ENCODE assay signal across 8 mouse cellular contexts in genomic region chr11:106013556-106014225, GRCm38 (mm10). TPM values are rescaled to one million over a fixed set of nuclear protein-coding genes. Genes with fewer than 3 reads are reported as not detected.
DNase-seq lines count a peak whose midpoint lies in the region.

No protein-coding gene starts in this region.

- intact Hi-C loops in left cerebral cortex, postnatal 4 days (cut with DNase I) = no loop called here

- peak; percentile 40 to 51 for DNase-seq in cerebellum, adult 18-20 months
- DNase-seq in cerebellum, adult 11-12 months = no peak
- peak; percentile 58 for DNase-seq in layer of hippocampus, adult 11-12 months (ENCODE audit: low spot score)
- no peak for DNase-seq in layer of hippocampus, adult 9-10 months (ENCODE audit: low spot score)
- DNase-seq in cerebellum, postnatal 10 days = peak; percentile 92 to 93
- peak; percentile 90 for DNase-seq in left cerebral cortex, postnatal 4 days
- DNase-seq in thymus, postnatal 25 days = no peak
- DNase-seq in liver = no peak

RNA-seq across cellular contexts. Expression of gene Kcnh6, which starts 5.8 kb away (rescaled TPM):
- total RNA-seq in left cerebral cortex, postnatal 4 days (2021) = 1 to 10 TPM; 1.4 to 1.7 TPM

RNA-seq across cellular contexts. Expression of gene Ace3, which starts 19.2 kb away (rescaled TPM):
- total RNA-seq in left cerebral cortex, postnatal 4 days (2021) = not detected

RNA-seq across cellular contexts. Expression of gene Dcaf7, which starts 23.0 kb away (rescaled TPM):
- 100 to 1,000 TPM; 167 to 185 TPM for total RNA-seq in left cerebral cortex, postnatal 4 days (2021)

RNA-seq across cellular contexts. Expression of gene Ace, which starts 45.9 kb away (rescaled TPM):
- total RNA-seq in left cerebral cortex, postnatal 4 days (2021) = 1 to 10 TPM; 8.1 to 9.8 TPM

RNA-seq across cellular contexts. Expression of gene Taco1, which starts 52.2 kb away (rescaled TPM):
- total RNA-seq in left cerebral cortex, postnatal 4 days (2021) = 10 to 100 TPM; 12.3 to 12.8 TPM

Comparison
In these comparisons a context has a peak if more than half of its experiments do, and no peak if none do; other contexts are left out.
1. DNase-seq: peak in cerebellum, adult 18-20 months (2 of 2), layer of hippocampus, adult 11-12 months (single experiment), cerebellum, postnatal 10 days (2 of 2) and left cerebral cortex, postnatal 4 days (single experiment); none in cerebellum, adult 11-12 months (single experiment), layer of hippocampus, adult 9-10 months (single experiment), thymus, postnatal 25 days (single experiment) and liver (single experiment).